Mouse (Mus musculus) spleen, adult 2 months (tissue): Measurements from ENCODE around the gene Nck1.

ENCODE experiments used
- CTCF ChIP-seq: fragments of 200-500 bp; IDR thresholded peaks from 2 replicates; pipeline ENCODE4 v1.5.1; 2011; ENCODE audit warnings: mild to moderate bottlenecking, inconsistent platforms; ENCODE audit not compliant: insufficient read depth, insufficient read length, insufficient replicate concordance; ENCODE audit errors: extremely low read depth
- POLR2A ChIP-seq: fragments of 200-500 bp; IDR thresholded peaks from 2 replicates; pipeline ENCODE4 v1.6.1; 2011; ENCODE audit warnings: low read depth, low read length, inconsistent platforms

DNA sequence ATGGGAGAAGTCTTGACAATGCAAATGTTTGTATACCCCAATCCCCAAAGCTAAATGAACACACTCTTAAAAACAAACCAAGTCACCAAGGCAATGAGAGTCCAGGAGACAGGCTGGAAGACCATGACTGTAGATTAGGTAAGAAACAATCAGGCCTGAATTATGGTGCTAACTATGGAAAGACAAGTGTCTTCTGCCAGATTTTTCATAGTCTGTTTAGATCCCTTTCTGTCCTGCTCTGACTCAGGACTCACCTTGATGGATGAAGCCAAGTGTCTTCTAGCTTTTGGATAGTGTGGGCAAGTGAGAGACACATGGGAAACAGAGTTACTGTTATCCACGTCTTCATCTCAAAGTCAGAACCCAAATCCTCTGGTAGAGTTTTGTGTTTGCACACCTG lies 25.6 kb upstream of the Nck1 start:
- no peak for TF ChIP-seq CTCF
- no peak for TF ChIP-seq POLR2A
